Mouse (Mus musculus): Measurements from ENCODE around the gene Neu3. TPM values are rescaled to one million over a fixed set of nuclear protein-coding genes. Genes with fewer than 3 reads are reported as not detected.

The Neu3 gene
- total and polyA plus RNA-seq, 2 experiments from 2014 or later, result 1.6 to 2.1 TPM

DNA sequence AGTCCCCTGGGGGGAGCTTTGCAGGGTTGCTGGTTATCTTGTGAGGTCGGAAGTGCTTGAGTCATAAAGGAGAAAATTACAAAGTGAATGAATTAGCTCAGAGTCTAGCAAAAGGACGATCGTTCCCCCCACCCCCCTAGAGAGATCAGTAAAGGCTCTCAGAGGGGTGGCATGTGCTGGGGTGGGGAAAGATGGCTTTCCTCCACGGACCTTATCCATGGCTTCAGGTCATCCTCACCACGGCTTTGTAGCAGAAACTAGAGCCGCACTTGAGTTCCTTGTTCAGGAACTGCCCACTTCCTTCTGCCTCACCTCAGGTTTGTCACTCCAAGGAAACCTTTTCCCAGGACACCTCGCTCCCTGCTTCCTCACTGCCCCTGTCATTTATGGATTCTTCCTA, 35.1 kb upstream of the Neu3 start, which contains the start of gene Spcs2:
Gene Spcs2, minus strand, starts transcription at position 101 of the 400 bp plus-strand sequence.
- Histone ChIP-seq H3K9ac (replicated peaks; ENCODE audit: low read length) (no peak within 1 kb of the TSS), H3K4me3 (ENCODE audit: low read length) (no peak within 1 kb of the TSS), H3K4me2 (ENCODE audit: low read depth, low read length) (no peak within 1 kb of the TSS), H3K27ac (no peak within 1 kb of the TSS), H3K27me3 (ENCODE audit: insufficient read depth, low read length) (no peaks in the 10 kb centered on the region), H3K9me3 (ENCODE audit: low read length) (no peaks in the 10 kb centered on the region), H3K36me3 (ENCODE audit: insufficient read depth, low read length) (no peaks in the 10 kb centered on the region), H3K4me1 (ENCODE audit: insufficient read depth, low read length) (no peaks in the 10 kb centered on the region)
- ATAC-seq (no peak), DNase-seq (ENCODE audit: low spot score) (no peak)
- no peak for TF ChIP-seq CTCF (IDR thresholded peaks at IDR 0.05; ENCODE audit: low read depth)
- WGBS, result 57% methylated on average over 7 of the region's 7 CpGs

DNA sequence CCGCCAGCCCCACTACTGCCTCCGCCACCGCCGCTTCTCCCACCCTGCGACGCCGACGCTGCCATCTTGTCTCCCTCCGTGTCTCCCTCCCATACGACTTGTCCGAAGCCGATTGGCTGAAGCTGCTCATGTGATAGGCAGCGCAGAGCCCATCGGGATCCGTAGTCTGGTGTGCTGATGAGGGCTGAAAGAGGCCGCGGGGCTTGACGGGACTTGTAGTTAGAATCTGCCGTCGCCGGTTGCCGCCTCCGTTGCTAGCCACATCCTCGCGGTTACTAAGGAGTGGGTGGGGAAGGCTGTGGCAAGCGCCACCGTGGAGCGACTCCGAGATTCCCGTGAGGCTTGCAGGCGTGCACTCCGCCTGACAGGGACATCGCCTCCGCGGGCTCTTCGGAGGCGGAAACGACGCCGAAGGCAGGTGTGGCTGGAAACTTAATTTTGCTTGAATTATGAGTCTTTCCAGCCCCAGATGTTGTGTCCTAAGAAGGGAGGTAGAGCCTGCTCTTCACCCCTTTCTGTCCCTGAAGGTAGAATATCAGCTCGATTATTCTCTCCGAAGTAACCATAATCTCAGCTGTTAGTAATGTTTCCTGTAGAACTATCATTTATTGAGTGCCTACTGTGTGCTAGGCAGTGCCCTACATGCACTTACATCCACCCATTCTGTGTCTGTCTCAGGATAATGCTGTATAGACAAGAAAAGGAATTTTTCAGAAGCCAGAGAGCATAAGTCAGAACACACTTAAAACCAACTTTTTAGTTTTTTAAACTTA, 30.8 kb upstream of the Neu3 start, which contains the start of gene Xrra1:
Gene Xrra1, plus strand, starts transcription at position 304 of the 773 bp plus-strand sequence.
- H3K36me3 ChIP-seq (ENCODE audit: insufficient read depth, low read length), result peaks cover 2% of the 10 kb centered on the region; the same call in 1 of the 2 replicates
- peak within 1 kb of the TSS; percentile 88 for H3K4me3 ChIP-seq (ENCODE audit: low read length)
- no peaks in the 10 kb centered on the region for H3K9me3 ChIP-seq (ENCODE audit: low read length)
- peaks cover 8% of the 10 kb centered on the region for H3K4me1 ChIP-seq (ENCODE audit: insufficient read depth, low read length)
- ATAC-seq (peak; percentile 99), DNase-seq (ENCODE audit: low spot score) (peak; percentile 99)
- peak within 1 kb of the TSS; percentile 86 for H3K27ac ChIP-seq
- H3K9ac ChIP-seq (replicated peaks; ENCODE audit: low read length), result peak within 1 kb of the TSS; percentile 82
- under 1% methylated on average over 42 of the region's 42 CpGs for WGBS
- no peaks in the 10 kb centered on the region for H3K27me3 ChIP-seq (ENCODE audit: insufficient read depth, low read length)
- no peak for TF ChIP-seq CTCF (IDR thresholded peaks at IDR 0.05; ENCODE audit: low read depth)
- peak within 1 kb of the TSS; percentile 82 for H3K4me2 ChIP-seq (ENCODE audit: low read depth, low read length)

GRCm38 (mm10) chr7:99858175-99858812, 30.1 kb upstream of the Neu3 start:
- DNase-seq (ENCODE audit: low spot score), result no peak
- H3K9me3 ChIP-seq (ENCODE audit: low read length), result no peaks in the 10 kb centered on the region
- WGBS, result 1% methylated on average over 19 of the region's 19 CpGs
- H3K9ac ChIP-seq (replicated peaks; ENCODE audit: low read length), result peak overlapping the region; percentile 82
- H3K27ac ChIP-seq, result peak overlapping the region; percentile 86
- peak overlapping the region; percentile 82 for H3K4me2 ChIP-seq (ENCODE audit: low read depth, low read length)
- H3K4me3 ChIP-seq (ENCODE audit: low read length), result peak overlapping the region; percentile 88
- ATAC-seq, result peak; percentile 65
- no peak for TF ChIP-seq CTCF (IDR thresholded peaks at IDR 0.05; ENCODE audit: low read depth)
- H3K36me3 ChIP-seq (ENCODE audit: insufficient read depth, low read length), result peaks cover 9% of the 10 kb centered on the region; the same call in 1 of the 2 replicates
- H3K27me3 ChIP-seq (ENCODE audit: insufficient read depth, low read length), result no peaks in the 10 kb centered on the region
- H3K4me1 ChIP-seq (ENCODE audit: insufficient read depth, low read length), result peaks cover 8% of the 10 kb centered on the region

DNA sequence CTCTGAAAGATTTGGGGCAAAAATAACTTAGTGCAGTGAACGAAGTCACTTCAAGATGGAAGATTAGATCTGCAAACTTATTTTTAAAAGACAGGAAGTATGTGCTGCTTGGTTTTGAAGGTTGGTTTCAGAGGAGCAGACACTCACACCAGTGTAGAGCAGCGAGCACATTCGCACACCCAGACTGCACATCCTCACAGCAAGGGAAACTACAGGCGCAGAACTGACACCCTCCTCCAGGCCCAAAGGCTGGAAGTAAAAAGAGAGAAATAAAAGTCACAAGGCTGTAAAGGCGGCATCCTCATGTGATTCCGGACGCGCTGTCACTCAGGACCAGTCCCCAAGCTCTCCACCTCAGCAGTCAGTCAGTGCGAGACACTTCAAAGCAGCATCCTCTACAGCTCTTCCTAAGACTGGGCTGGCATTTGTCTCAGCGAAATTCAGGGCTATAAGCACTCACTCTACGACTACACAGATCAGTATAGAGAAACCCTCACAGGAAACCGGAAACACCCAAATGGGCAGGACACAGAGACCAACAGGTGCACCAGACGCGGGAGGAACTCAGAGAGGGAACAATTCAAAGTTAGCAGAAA, 28.1 kb upstream of the Neu3 start:
- Histone ChIP-seq H3K36me3 (ENCODE audit: insufficient read depth, low read length) (peaks cover 9% of the 10 kb centered on the region; the same call in 1 of the 2 replicates), H3K9ac (replicated peaks; ENCODE audit: low read length) (no peak overlapping the region), H3K4me1 (ENCODE audit: insufficient read depth, low read length) (peaks cover 8% of the 10 kb centered on the region), H3K9me3 (ENCODE audit: low read length) (no peaks in the 10 kb centered on the region), H3K27me3 (ENCODE audit: insufficient read depth, low read length) (no peaks in the 10 kb centered on the region), H3K4me2 (ENCODE audit: low read depth, low read length) (no peak overlapping the region), H3K4me3 (ENCODE audit: low read length) (no peak overlapping the region), H3K27ac (no peak overlapping the region)
- DNase-seq (ENCODE audit: low spot score), result no peak
- no peak for TF ChIP-seq CTCF (IDR thresholded peaks at IDR 0.05; ENCODE audit: low read depth)
- no peak for ATAC-seq
- WGBS, result 90% methylated on average over 14 of the region's 14 CpGs

GRCm38 (mm10) chr7:99854311-99854710, 26.1 kb upstream of the Neu3 start:
- peak; percentile 49 for TF ChIP-seq CTCF (IDR thresholded peaks at IDR 0.05; ENCODE audit: low read depth)
- Histone ChIP-seq H3K4me3 (ENCODE audit: low read length) (no peak overlapping the region), H3K36me3 (ENCODE audit: insufficient read depth, low read length) (peaks cover 9% of the 10 kb centered on the region; the same call in 1 of the 2 replicates), H3K4me2 (ENCODE audit: low read depth, low read length) (no peak overlapping the region), H3K4me1 (ENCODE audit: insufficient read depth, low read length) (peaks cover 10% of the 10 kb centered on the region), H3K27ac (no peak overlapping the region), H3K27me3 (ENCODE audit: insufficient read depth, low read length) (no peaks in the 10 kb centered on the region), H3K9me3 (ENCODE audit: low read length) (no peaks in the 10 kb centered on the region), H3K9ac (replicated peaks; ENCODE audit: low read length) (no peak overlapping the region)
- DNase-seq (ENCODE audit: low spot score), result no peak
- ATAC-seq, result no peak
- WGBS, result 92% methylated on average over 4 of the region's 4 CpGs

- 88% methylated on average over 7 of the region's 7 CpGs for WGBS
- TF ChIP-seq CTCF (IDR thresholded peaks at IDR 0.05; ENCODE audit: low read depth), result peak; percentile 36
- no peak overlapping the region for H3K9ac ChIP-seq (replicated peaks; ENCODE audit: low read length)
Observed at GRCm38 (mm10) chr7:99853350-99853749, 25.1 kb upstream of the Neu3 start.

More at GRCm38 (mm10) chr7:99853350-99853749, 25.1 kb upstream of the Neu3 start:
- peaks cover 15% of the 10 kb centered on the region; the same call in 1 of the 2 replicates for H3K36me3 ChIP-seq (ENCODE audit: insufficient read depth, low read length)
- H3K27me3 ChIP-seq (ENCODE audit: insufficient read depth, low read length), result no peaks in the 10 kb centered on the region
- no peaks in the 10 kb centered on the region for H3K9me3 ChIP-seq (ENCODE audit: low read length)
- H3K27ac ChIP-seq, result no peak overlapping the region
- no peak for DNase-seq (ENCODE audit: low spot score)
- no peak for ATAC-seq
- H3K4me1 ChIP-seq (ENCODE audit: insufficient read depth, low read length), result peaks cover 10% of the 10 kb centered on the region
- H3K4me3 ChIP-seq (ENCODE audit: low read length), result no peak overlapping the region
- no peak overlapping the region for H3K4me2 ChIP-seq (ENCODE audit: low read depth, low read length)
